Mouse (Mus musculus) heart, embryonic 13.5 days (tissue): ENCODE data around the gene Evi5. TPM values are rescaled to one million over a fixed set of nuclear protein-coding genes. Genes with fewer than 3 reads are reported as not detected.

Experiments
- ATAC-seq: fragments of 200-750 bp; cut with Nextera tagmentation; 2 replicates; pipeline ENCODE4 v1.8.0; 2017; ENCODE audit warnings: moderate TSS enrichment; ENCODE audit not compliant: insufficient number of reproducible peaks, low FRiP score, low TSS enrichment; ENCODE audit errors: extremely low read depth
- H3K27ac ChIP-seq: fragments of 300-500 bp; sonication (generic); replicated peaks from 2 replicates; pipeline ENCODE4 v1.5.1; 2015; ENCODE audit warnings: moderate library complexity, mild to moderate bottlenecking, inconsistent platforms
- H3K27me3 ChIP-seq: fragments of 300-500 bp; sonication (generic); replicated peaks from 2 replicates; pipeline ENCODE4 v1.6.1; 2015; ENCODE audit warnings: mild to moderate bottlenecking, inconsistent platforms
- H3K36me3 ChIP-seq: fragments of 300-500 bp; sonication (generic); 2 replicates; pipeline ENCODE4 v1.6.1; 2015; ENCODE audit warnings: mild to moderate bottlenecking, inconsistent platforms
- H3K4me1 ChIP-seq: fragments of 300-500 bp; sonication (generic); 2 replicates; pipeline ENCODE4 v1.6.1; 2015; ENCODE audit warnings: inconsistent platforms
- H3K4me2 ChIP-seq: fragments of 300-500 bp; sonication (generic); 2 replicates; pipeline ENCODE4 v1.6.1; 2015; ENCODE audit warnings: inconsistent platforms, mild to moderate bottlenecking, moderate library complexity
- H3K4me3 ChIP-seq: fragments of 300-500 bp; sonication (generic); 2 replicates; pipeline ENCODE4 v1.5.1; 2015; ENCODE audit warnings: moderate library complexity, mild to moderate bottlenecking, inconsistent platforms
- H3K9ac ChIP-seq: fragments of 300-500 bp; sonication (generic); 2 replicates; pipeline ENCODE4 v1.6.1; 2015; ENCODE audit warnings: inconsistent platforms, mild to moderate bottlenecking, moderate library complexity
- H3K9me3 ChIP-seq: fragments of 300-500 bp; sonication (generic); 2 replicates; pipeline ENCODE4 v1.6.1; 2016; ENCODE audit warnings: inconsistent platforms
- WGBS: fragments of 180-500 bp; shearing (Covaris S2); methylation state at CpG from one replicate; pipeline ENCODE4 v1.1.7; 2015; ENCODE audit warnings: mixed read lengths; 5-methylcytosine and 5-hydroxymethylcytosine counted together
- polyA plus RNA-seq: library from polyadenylated mRNA; unstranded; fragments of >200 nt; fragmentation: Nextera tagmentation; extraction: Ambion mirVana; gene quantifications from 2 replicates; pipeline ENCODE4 v1.2.1, GENCODE M21; 2015

The Evi5 gene
- polyA plus RNA-seq, 1 experiment from 2014 or later = 45.7 TPM

DNA sequence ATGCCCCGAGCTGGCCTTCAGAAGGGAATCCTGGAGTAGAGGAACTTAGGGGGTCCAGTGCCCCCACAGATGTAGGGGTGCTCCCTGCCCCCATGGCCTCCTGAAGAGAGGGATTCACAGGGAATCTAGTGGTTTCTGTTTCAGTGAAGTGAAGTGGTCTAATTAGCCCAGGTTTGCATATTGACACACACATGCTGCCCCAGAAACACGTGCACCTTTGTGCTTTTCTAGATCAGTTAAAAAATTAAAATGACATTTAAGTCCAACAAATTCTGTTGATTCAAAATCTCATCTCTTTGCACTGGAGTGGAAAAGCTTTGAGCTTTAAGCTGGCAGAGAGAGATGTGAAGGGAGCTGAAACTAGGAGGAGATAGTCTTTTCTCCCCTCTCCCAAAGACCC, 143.1 kb downstream of the Evi5 start:
- H3K27me3 ChIP-seq = peaks cover 56% of the 10 kb centered on the region
- no peak overlapping the region for H3K4me2 ChIP-seq
- no peaks in the 10 kb centered on the region for H3K9me3 ChIP-seq
- H3K4me1 ChIP-seq = peaks cover under 1% of the 10 kb centered on the region; the same call in 1 of the 2 replicates
- no peak overlapping the region for H3K9ac ChIP-seq
- no peak overlapping the region for H3K4me3 ChIP-seq
- 28% methylated on average over 2 of the region's 2 CpGs for WGBS
- no peaks in the 10 kb centered on the region for H3K36me3 ChIP-seq
- H3K27ac ChIP-seq = no peak overlapping the region
- ATAC-seq = no peak

DNA sequence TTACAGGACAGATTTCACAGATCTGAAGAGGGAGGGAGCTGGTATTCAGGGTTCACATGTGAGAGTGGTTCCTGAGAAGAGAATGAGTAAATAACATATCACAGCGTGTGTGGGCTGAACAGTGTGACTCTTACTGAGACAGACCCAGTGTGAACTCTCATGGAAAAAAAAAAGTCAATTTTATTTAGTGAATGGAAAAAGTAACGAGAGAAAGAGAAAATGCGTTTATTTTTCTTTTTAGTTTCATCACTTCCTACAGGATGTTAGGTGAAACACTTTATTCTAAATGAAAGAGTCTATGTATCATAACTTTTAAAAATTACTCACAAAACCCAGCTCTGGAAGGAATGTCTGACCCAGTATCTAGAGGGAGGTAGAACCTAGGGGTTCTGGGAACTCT, 143.5 kb downstream of the Evi5 start:
- H3K9me3 ChIP-seq = no peaks in the 10 kb centered on the region
- no peak overlapping the region for H3K27ac ChIP-seq
- H3K27me3 ChIP-seq = peaks cover 60% of the 10 kb centered on the region
- no peak overlapping the region for H3K4me3 ChIP-seq
- peaks cover 5% of the 10 kb centered on the region for H3K4me1 ChIP-seq
- H3K36me3 ChIP-seq = no peaks in the 10 kb centered on the region
- no peak for ATAC-seq
- H3K4me2 ChIP-seq = no peak overlapping the region
- H3K9ac ChIP-seq = no peak overlapping the region
- 49% methylated on average over 3 of the region's 3 CpGs for WGBS

DNA sequence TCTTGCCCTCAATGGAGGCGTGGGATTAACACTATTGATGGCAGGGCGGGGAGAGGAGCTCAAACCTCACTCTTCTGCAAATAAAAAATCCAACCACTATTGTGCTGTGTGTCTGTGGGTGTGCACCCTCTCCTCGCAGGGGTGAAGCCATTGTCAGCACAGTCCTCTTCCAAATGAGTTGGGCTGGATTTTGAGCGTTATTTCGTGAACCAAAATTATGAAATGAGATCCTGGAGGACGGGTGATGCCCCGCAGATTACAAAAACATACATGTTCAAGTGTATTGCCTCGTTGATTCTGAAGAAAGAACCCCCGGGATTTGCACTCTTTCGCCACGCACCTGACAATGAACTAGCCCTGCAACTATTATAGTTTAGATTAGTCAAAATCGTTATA, 147.9 kb downstream of the Evi5 start:
- H3K27ac ChIP-seq = no peak overlapping the region
- H3K4me3 ChIP-seq = peak overlapping the region; percentile 52
- WGBS = 24% methylated on average over 12 of the region's 12 CpGs
- no peak for ATAC-seq
- no peak overlapping the region for H3K9ac ChIP-seq
- H3K9me3 ChIP-seq = no peaks in the 10 kb centered on the region
- no peaks in the 10 kb centered on the region for H3K36me3 ChIP-seq
- peaks cover 92% of the 10 kb centered on the region for H3K27me3 ChIP-seq
- H3K4me2 ChIP-seq = peak overlapping the region; percentile 81
- H3K4me1 ChIP-seq = peaks cover 43% of the 10 kb centered on the region

DNA sequence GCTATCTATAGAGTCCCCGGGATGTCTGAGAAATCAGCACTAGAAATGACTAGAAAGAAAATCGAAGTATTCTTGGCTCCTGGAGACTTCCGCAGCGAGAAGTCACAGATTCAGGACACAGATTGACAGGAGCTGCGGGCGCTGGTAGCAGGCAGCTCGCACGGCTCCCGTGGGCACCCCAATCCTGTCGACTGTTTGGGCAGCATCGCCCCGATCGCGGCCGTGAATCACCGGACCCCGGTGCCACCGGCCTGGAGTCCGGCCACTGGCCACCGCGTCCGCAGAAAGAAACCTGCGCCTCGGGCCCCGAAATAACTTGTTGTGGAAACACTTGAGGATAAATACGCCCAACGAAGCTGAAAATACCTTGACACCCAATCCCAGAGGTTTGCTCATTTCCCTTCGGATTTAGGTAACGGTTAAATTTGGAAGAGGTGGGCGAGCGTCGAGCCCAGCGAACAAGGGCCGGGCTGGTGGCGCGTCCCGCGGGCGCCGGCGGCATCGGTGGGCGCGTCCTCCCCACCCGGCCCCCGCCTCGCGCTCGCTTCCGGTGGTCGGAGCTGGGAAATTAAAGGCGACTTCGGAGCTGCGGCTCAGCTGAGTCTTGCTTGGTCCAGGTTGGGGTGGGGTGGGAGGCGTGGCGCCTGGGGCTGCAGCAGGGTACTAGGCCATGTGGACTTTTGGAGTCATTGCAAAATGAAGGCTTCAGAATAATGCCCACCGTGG, 148.5 kb downstream of the Evi5 start:
- Histone ChIP-seq H3K27ac (no peak overlapping the region), H3K36me3 (no peaks in the 10 kb centered on the region)
- no peak for ATAC-seq

DNA sequence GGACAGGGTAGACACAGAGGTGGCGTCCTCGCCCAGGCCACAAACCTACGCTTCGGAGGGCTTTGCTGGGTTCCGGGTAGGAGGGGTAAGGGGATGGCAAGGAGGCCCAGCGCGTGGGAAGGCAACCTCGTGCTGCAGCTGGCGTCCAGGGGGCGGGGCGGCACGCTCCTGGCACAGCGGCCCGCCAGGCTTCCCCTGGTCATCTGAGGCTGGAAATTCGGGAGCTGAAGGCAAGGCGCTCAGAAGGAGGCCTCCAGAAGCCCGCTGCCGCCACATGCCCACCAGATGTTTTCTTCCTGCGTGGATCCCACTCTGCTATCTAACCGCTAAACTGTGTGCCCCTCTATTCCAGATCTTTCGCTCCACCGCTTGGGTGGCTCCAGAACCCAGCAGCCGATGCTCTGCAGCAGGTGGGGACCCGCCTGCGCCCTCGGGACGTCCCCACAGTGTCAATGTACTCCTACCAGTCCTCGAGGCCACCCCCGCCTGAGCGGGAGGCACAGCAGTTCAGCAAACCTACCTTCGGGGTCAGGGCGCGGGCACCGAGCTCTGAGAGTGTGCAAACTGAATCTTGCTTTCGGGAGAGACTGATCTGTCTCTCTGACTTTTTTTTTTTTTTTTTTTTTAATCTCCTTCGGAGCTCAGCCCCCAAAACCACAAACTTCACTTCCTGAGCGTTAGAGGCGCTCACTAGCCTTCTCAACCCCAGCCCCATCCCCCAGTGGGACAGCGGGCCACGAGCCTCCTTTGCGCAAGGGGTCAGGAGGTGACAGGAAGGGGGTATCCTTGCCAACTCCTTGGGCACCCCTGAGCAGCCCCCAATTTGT, 149.3 kb downstream of the Evi5 start, which contains the start of gene Gfi1:
TSS of gene Gfi1 (minus strand) at position 602 of the 827 bp plus-strand sequence.
- H3K4me2 ChIP-seq = peak within 1 kb of the TSS; percentile 81
- peak within 1 kb of the TSS; percentile 52 for H3K4me3 ChIP-seq
- WGBS = 0% methylated on average over 41 of the region's 41 CpGs
- no peaks in the 10 kb centered on the region for H3K36me3 ChIP-seq
- H3K27me3 ChIP-seq = peaks cover 92% of the 10 kb centered on the region
- peaks cover 56% of the 10 kb centered on the region for H3K4me1 ChIP-seq
- no peaks in the 10 kb centered on the region for H3K9me3 ChIP-seq
- no peak for ATAC-seq
- H3K27ac ChIP-seq = no peak within 1 kb of the TSS
- peak within 1 kb of the TSS; percentile 56 for H3K9ac ChIP-seq

More for the DNA sequence above, 148.5 kb downstream of the Evi5 start:
- H3K4me1 ChIP-seq = peaks cover 48% of the 10 kb centered on the region
- H3K9me3 ChIP-seq = no peaks in the 10 kb centered on the region
- H3K27me3 ChIP-seq = peaks cover 92% of the 10 kb centered on the region
- H3K9ac ChIP-seq = peak overlapping the region; percentile 56
- WGBS = under 1% methylated on average over 57 of the region's 57 CpGs
- H3K4me3 ChIP-seq = peak overlapping the region; percentile 52
- H3K4me2 ChIP-seq = peak overlapping the region; percentile 81

- Histone ChIP-seq H3K27ac (no peak overlapping the region), H3K4me1 (peaks cover 64% of the 10 kb centered on the region), H3K4me3 (peak overlapping the region; percentile 52), H3K27me3 (peaks cover 92% of the 10 kb centered on the region), H3K9ac (no peak overlapping the region), H3K4me2 (peak overlapping the region; percentile 81), H3K36me3 (no peaks in the 10 kb centered on the region), H3K9me3 (no peaks in the 10 kb centered on the region)
- no peak for ATAC-seq
- under 1% methylated on average over 51 of the region's 52 CpGs for WGBS
Observed at GRCm38 (mm10) chr5:107724661-107725434, 150.1 kb downstream of the Evi5 start.

DNA sequence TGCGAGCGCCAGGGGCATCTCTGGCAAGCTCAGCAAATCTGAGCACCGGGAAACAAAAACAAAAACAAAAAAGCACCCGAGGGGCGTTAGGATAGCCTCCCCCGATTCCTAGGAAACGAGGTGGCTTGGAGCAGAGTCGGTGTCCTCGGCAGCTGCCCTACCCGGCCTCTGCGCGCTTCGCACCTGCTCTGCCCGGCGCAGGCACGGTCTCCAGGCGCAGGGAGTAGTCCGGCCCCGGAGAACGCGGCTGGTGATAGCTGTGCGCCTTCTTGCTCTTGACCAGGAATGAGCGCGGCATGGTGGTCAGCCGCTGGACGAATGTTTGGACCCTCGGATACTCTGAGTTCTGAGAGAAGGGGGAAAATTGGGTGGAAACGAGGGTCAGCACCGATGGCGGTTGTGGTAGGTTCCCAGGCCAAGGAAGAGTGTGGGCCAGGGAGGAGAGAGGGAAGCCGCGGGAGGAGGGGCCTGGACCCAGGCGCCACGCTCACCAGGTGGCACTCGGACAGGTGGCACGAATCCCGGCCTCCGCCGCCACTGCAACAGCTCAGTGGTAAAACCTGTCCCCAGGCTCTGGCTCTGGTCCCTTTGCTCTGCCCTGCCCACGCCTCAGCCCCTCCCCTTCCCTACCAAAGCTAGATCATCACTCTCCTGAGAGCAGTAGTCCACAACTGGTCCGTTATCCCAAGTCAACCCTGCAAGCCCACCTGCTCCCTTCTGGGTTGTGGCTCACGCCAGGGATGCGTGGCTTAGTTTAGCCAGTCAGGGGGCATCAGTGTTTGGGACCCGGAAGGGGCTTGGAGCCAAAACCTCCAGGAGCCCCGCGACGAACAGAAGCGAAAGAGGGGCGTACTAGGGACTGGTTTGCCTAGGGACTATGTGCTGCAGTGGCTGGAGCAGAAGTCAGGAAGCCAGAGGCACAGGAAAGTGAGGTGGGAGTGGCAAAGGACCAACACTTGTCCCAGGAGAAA, 151.1 kb downstream of the Evi5 start:
- Histone ChIP-seq H3K9me3 (no peaks in the 10 kb centered on the region), H3K27me3 (peaks cover 100% of the 10 kb centered on the region), H3K36me3 (no peaks in the 10 kb centered on the region), H3K4me2 (peak overlapping the region; percentile 81), H3K27ac (no peak overlapping the region), H3K4me1 (peaks cover 65% of the 10 kb centered on the region), H3K9ac (peak overlapping the region; percentile 61; the same call in 1 of the 2 replicates), H3K4me3 (peak overlapping the region; percentile 52)
- WGBS = 2% methylated on average over 49 of the region's 49 CpGs
- ATAC-seq = no peak

DNA sequence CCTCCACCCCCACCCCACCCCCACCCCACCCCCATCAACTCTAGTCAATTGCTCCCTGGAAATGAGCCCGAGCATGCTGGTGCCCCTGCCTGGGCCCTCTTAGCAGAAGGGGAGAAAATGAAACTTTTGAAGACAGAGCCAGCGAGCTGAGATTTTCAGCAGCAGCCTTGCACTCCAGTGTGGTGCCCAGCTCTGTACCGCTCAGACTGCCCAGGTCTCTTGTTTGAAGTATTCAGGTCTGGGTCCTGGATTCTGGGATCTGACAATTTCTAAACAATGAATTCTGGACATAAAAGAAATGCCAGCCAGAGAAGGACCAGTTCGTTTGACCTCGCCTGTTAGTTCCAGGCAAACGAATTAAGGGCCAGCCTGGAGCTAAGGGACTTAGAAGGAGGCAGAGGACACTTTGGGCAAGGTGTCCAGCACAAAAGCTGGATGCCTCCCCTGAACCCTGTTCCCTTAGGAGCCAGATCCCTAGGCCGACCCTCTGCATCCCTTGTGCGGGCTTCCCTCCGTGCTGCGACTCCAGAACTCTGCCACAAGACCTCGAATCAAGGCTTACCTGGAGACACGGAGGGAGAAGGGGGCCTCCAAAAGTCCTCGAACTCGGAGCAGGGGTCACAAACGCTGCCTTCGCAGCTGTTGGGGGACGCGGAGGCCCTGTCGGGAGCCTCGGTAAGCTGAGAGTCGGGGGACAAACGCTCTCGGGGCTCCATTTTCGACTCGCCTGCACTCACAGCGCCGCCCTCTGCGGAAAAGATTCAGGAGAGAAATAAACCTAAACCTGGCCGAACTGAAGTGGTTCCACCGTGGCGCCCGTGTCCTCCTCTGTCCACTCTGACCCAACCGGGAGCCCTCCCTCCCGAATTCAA, 152.0 kb downstream of the Evi5 start:
- H3K27ac ChIP-seq = no peak overlapping the region
- peak overlapping the region; percentile 52 for H3K4me3 ChIP-seq
- H3K4me1 ChIP-seq = peaks cover 65% of the 10 kb centered on the region
- WGBS = 1% methylated on average over 34 of the region's 34 CpGs
- H3K27me3 ChIP-seq = peaks cover 100% of the 10 kb centered on the region
- peak overlapping the region; percentile 81 for H3K4me2 ChIP-seq
- H3K9me3 ChIP-seq = no peaks in the 10 kb centered on the region
- no peaks in the 10 kb centered on the region for H3K36me3 ChIP-seq
- no peak for ATAC-seq
- H3K9ac ChIP-seq = no peak overlapping the region; the same call in 1 of the 2 replicates

GRCm38 (mm10) chr5:107721638-107722011, 153.3 kb downstream of the Evi5 start:
- Histone ChIP-seq H3K4me1 (peaks cover 62% of the 10 kb centered on the region), H3K9me3 (no peaks in the 10 kb centered on the region), H3K9ac (peak overlapping the region; percentile 53; the same call in 1 of the 2 replicates), H3K4me2 (peak overlapping the region; percentile 72), H3K27me3 (peaks cover 100% of the 10 kb centered on the region), H3K4me3 (peak overlapping the region; percentile 49), H3K36me3 (no peaks in the 10 kb centered on the region), H3K27ac (no peak overlapping the region)
- WGBS = under 1% methylated on average over 33 of the region's 33 CpGs
- ATAC-seq = no peak
